Mouse (Mus musculus) thymus, postnatal 4 days (tissue): ENCODE data around the gene Cxcl17.

Experiments used
- DNase-seq: peaks from one replicate; pipeline ENCODE4 v3.0.0; 2021

Gene Cxcl17

DNA sequence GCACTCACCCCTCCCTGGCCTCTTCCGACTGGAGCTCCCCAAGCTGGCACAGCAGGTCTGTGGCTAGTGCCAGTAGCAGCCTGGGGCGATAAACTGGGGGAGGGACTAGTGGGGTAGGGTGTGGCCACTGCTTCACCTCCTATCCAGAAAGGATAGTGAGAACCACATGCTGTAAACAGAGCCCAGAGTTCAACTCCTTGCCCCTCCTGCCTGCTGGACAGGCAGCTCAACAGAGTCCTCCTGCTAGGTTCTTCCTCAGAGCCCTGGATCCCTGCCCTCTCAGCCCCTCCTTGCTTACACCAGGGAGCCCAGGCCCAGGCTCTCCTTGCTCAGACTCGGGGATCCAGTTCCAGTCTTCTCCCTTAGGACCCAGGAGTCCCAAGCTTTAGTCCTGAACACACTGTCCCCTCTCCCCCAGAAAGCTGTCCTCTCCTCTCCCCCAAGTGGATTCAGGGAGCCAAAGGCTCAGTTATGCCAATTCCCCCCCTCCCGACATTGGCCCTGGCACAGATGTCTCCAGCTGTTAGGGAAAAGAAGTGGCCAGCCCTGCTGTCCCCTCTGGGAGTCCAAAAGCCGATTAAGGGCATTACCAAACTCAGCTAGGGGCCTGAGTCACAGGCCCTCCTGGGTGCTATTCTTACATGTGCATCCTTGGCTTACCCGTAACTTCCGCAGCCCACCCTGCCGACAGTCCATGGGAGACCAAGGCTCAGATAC is 22.5 kb downstream of the Cxcl17 start:
- DNase-seq = no peak

DNA sequence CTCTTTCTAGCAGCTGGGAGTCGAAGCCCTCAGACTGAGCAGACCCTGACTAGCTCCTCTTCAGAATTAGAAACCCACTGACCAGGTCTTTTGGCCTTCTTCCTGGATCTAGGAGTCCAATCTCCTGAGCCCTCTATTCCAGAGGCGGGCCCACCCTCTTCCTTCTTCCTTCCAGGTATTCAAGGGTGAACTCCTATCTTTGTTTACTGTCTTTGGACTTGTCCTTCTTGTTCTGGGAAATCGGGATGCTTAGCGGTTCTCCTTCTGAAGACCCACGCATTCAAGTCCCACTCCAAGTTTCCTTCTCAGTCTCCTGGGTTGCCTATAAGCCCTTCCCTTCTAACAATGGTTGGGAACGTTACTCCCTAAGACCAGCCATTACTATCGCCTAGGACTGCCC is 23.8 kb downstream of the Cxcl17 start:
- no peak for DNase-seq

DNA sequence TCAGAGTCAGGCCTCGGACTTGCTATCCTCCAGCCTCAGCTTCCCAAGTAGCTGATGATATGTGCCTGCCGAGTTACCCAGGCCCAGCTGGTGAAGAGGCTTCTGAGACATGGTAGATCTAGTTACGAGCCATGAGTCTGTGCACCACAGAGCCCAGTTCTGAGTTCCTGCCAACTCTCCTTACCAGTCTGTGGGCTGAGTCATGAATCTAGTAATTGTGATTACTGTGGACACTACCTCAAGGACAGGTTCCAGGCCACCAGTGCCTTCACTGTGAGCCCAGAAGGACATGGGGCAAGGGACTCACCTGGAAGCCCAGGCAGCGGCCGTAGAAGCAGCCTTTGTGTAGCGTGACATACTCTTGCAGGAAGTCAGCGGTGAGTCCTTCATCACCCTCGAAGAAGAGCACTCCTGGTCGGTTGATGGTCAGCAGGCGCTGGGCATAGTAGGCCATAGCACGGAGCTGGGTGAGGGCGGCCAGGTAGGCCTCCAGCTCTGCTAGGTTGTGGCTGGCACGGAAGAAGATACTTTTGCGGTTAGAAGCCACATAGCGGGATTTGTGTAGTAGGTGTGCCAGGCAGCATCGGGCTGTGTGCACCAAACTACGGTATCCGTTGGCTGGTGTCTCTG is 24.8 kb downstream of the Cxcl17 start:
- no peak for DNase-seq

DNA sequence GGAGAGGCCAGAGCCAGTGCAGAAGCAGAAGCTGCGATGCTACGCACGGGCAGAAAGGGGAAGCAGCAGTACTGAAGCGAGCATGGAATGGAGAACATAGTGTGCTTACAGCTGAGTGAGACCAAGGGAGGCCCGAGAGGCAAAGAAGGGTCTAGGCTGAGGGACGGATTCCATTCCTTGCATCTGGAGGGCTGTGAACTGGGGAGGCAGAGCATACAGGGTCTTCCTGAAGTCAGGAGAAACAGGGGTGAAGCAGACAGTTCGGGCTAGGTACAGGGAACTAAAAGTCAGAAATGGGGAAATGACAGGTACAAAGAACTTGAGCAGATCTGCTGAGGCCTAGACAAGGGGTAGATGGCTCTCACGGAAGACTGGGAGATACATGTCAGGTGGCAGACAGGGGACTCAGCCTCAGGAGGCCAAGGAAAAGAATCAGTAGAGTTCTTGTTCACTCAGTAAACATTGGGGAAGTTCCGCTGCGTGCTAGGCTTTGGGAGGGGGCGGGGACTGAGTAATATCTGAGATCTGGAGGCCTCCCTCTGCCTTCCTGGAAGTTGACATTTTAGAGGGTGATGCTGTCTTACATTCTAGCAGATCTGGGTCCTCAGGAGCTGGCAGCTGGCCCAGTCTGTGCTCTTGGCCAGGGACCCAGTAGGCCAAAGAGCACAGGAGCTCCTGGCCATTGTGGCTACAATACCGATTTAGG is 26.7 kb downstream of the Cxcl17 start:
- DNase-seq = peak; percentile 60

DNA sequence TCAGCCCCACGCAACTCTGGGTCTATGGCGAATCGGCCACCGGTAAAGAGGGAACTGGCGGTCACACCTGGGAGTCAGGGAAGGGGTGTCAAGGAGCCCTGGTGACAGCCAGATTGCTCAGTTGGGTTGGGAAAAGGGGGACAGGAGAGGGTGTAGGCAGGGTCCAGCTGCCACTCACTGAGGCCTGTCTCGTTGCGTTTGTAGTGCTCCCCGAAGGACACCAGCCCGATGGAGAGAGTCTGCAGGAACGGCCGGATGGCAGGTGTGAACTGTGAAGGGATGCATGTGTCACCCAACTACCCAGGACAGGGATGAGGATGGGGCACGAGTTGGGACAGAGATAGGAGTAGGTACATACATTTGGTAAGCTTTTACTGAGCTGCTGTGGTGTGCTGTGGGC is 27.4 kb downstream of the Cxcl17 start:
- DNase-seq = no peak

DNA sequence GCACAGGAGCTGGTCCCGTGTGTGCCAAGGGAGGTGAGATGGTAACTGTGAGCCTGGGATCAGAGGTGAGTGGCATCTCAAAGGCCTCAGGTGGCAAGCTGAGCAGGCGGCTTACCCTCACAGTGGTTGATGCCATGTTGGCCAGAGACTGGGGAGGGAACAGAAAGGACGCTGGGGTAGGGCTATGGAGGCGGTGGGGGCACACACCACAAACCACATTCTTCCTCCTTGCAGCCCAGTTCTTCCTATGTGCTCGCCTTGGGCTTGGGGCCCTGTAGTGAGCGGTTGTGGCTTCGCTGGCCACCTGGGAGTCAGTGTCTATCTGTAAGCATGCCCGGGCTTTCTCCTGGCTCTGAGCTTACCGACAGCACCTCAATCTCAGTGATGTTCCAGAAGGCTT is 27.9 kb downstream of the Cxcl17 start:
- DNase-seq = no peak

DNA sequence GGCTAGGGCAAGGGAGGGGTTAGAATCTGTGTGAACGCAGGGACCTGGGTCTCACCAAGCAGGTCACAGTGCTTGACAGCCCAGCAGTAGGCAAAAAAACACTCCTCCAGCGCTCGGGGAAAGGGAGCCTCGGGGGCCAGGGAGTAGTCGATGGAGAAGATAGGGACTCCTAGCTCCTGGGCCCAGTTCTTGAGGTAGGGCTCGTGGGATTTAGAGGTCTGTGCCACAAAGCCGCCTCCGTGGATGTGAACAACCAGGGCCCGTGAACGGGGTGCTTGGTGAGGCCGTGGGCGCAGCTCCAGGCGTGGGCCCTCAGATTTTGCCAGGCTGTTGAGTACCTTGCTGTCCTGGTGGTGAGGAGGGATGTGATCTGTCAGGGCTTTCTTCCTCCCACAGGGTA is 28.4 kb downstream of the Cxcl17 start:
- no peak for DNase-seq

DNA sequence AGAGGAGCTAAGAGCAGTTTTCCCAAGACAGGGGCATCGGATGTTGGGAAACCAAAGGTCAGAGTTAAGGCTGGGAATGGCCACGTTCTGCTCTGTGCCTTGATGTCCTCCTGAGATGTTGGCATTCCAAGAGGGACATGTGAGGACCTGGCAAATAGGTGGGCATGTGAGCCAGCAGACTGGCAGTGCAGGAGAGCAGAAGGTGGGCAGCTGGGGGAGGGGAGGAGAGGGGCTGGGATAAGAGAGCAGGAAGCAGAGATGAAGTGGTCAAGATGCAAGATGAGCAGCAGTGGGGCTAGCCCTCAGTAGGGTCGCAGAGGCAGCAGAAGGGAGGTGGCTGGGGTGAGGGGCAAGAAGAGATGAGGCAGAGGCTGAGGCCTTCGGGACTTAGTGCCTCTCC is 28.8 kb downstream of the Cxcl17 start:
- DNase-seq = no peak

DNA sequence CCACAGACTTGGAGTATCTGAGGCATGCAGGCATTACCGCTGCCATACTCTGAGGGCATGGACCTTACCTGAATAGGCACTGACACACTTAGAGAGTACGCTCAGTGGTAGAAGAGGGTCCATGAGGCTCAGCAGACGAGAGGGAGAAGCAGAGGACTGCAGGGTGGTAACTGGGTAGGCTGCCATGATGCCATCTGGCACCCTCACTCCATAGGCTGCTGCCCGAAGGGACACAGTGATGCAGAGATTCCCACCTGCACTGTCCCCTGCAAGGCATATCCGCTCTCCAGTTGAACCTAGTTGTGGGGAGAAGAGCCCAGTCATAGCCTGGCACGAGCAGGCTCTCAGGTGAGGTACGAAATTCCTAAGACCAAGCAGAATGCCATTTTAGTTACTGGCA is 29.3 kb downstream of the Cxcl17 start:
- no peak for DNase-seq

DNA sequence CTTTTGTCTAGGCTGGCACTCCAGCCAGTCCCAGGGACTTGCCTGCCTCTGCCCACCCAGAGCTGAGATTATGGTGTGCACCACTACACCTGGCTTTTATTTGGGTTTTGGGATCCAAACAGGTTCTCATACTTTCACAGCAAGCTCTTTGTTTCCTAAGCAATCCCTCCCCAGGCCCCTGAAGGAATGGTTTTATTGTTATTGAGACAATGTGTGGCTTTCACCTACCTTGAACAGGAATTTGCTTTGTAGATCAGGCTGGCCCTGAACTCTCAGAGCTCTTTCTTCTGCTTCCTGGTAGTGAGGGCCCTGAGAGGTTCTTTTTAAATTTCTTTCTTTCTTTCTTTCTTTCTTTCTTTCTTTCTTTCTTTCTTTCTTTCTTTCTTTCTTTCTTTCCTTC is 30.1 kb downstream of the Cxcl17 start:
- DNase-seq = no peak

DNA sequence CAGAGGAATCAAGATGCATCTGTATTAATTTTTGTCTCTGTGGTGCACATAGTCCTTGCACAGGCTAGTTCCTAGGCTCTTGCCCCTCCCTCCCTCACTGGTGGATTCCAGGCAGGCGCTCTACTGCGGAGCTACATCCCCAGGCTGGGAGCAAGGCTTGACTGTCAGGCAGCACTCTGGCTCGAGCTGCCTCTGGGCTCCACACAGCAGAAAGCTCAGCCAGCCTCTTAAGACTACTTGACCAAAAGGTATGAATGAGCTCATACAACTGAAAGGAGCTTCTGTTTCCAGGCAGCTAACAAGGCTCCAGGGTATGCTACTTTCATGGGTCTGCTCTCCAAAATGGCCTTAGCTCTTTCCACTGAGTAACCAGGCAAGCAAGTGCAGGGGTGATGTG is 31.4 kb downstream of the Cxcl17 start:
- DNase-seq = no peak

DNA sequence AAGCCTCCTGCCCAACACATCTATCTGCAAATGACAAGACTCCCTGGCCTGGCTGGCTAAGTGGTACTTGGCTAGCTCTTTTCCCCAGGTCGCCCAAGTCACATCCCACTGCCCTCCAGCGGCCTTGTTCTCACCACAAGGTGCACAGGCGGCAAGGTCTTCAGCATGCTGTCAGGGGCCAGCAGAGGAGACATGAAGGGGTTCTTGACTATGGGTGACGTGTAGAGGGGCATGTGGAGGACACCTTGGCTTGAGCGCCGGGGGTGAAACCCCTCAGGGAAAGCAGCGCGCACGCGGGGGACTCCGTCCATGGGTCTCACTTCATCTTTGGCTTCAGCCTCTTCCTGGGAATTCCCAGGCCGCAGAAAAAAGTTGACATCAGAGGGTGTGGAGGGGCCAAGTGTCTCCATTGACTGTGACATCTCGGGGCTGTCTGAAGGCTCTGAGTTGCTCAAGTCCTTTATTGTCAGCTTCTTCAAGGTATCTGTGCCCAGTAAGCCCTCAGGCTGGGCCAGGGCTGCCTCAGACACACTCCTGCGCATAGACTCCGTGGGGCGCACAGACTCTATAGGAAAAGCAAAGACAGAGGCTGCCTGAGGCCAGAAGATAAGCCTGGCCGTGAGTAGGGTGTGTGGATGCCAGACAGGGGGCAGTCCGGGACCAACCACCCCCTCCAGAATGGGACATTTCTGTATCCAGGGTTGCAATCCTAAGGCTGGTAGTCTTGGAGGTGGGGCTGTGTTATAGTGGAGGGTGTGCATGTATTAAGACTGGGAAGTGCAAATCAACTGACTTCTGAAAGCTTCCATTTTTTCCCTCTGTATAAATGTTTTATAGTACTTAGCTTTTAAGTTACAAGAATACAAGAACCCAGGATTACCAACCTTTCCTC is 32.0 kb downstream of the Cxcl17 start:
- peak; percentile 50 for DNase-seq

DNA sequence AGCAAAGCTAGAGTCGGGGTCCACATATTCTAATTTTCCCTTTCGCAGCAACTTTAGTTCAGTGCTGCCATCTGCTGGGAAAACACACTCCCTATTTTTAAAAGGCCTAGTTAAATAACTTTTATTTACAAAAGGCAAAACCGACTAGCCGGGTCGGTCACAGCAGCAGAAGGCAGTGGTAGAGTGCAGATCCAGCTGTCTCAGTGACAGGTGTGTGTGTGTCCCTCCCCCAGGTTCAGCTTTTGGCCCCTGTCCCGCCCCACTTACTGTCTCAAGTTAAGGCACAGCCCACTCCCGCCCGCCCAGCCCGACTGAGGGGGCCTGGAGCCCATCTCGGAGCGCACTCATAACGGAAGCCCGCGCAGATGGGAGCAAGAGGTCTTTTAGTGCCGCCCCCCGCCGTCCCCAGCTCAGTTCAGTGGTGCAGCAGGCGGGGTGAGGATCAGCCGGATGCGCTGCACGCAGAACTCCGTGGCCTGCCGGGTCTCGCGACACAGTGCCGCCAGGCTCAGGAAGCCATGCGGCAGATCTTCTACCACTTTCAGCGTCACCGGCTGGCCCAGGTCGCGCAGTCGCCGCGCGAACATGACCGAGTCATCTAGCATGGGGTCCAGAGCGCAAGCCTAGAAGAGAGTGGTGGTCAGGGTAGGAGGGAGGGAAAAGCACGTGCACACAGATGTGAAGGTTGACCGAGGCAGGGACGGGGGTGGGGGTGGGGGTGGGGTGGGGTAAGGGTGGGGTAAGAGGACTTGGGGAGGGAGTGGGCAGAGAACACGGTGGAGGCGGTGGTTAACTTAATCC is 32.9 kb downstream of the Cxcl17 start:
- peak; percentile 91 for DNase-seq

DNA sequence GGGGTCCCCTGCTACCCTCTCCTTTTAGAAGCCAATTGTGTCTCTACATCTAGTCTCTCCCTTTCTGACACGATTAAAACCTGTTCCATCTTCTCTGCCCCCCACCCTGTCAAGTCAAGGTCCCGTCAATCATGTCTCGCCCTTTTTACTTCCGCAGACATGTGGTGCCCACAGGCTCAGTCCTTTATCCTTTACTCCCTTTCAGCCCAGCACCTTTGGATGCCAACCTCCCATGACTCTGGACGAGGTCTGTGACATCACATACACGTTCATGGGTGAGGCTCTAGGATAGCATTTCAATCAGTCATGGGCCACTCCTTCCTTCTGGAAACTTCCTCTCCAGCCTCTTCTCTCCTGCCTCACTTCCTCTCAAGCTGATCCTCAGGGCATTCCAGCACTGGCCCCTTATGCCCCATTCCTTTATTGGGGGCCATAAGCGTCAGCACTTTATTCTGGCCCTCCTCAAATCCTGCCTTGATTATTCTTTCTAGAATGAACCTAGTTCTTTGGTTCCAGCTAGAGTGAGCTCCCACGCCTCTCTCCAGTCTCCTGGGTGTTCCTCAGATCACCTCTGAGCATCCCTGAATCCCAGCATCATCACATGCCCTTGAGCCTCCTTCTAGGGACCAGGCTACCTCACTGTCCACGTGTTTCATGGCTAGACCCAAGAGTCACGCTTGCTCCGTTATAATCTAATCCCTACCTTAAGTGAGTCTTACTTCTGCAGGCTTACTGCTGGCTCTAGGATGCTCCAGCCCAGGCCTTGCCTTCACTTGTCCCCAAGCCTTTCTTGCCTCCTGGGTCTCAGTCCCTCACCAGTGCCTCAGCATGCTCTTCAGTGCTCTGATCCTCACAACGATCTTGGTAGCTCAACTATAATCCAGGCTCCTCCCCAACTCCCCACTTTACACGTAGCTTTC is 34.2 kb downstream of the Cxcl17 start:
- DNase-seq = no peak

DNA sequence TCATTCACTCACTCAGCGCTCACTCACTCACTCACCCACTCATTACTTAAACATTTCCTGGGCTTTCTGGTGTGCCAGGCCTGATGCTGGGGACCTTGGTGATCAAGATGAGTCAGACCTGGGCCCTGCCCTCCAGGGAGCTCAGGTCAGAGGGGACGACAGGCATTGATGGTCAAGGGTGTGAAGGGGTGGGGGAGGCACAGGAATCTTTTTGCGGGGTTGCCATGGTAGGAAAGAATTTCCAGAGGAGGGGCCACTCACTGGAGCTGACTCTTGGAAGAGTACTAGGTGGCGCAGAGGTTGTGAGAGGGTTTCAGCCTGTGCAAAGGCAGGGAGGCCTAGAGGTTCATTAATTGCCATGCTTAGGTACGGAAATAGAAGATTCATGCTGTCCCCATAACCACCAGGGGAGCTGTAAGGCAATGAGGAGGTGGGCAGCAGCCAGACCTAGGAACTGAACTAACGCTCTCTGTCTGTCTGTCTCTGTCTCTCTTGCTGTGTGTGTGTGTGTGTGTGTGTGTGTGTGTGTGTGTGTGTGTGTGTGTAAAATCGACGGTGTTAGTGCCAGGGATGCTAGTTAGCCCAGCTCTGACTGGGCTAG is 35.5 kb downstream of the Cxcl17 start:
- no peak for DNase-seq

DNA sequence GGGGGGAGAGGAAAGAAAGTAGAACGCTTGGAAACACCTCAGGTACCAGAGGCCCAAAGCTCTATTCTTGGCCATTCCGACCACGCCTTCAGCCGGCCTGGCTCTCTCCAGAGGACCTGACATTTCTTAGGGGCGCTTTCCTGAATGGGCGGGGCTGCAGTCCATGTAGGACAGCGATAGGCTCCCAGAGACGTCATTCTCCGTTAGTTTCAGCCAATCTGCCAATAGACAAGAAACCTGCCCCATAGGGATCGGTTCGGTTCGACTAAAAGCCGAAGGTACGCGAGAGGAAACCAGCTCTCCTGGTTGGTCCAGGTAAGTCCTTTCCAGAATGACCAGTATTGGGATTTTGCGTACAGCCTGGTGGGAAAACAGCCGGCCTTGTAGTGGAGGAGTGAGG is 36.1 kb downstream of the Cxcl17 start:
- peak; percentile 41 for DNase-seq

DNA sequence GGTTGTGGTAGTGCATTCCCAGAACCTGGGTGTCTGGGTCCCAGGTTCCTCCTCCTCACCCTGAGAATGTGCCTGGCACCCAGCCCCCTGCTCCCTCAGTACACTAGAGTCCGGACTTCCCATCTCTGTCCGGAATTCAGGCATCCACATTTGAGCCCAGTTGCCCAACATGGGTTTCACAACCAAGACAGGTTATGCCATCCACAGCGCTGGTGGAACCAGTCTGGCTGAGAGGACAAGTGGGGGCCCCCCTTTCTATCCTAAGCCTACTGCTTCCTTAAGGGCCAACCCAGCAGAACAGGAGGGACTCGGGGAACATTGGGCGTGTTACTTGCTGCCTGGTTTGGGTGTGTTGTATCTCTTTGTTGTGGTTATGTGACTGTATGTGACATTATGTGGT is 40.2 kb downstream of the Cxcl17 start:
- DNase-seq = no peak

DNA sequence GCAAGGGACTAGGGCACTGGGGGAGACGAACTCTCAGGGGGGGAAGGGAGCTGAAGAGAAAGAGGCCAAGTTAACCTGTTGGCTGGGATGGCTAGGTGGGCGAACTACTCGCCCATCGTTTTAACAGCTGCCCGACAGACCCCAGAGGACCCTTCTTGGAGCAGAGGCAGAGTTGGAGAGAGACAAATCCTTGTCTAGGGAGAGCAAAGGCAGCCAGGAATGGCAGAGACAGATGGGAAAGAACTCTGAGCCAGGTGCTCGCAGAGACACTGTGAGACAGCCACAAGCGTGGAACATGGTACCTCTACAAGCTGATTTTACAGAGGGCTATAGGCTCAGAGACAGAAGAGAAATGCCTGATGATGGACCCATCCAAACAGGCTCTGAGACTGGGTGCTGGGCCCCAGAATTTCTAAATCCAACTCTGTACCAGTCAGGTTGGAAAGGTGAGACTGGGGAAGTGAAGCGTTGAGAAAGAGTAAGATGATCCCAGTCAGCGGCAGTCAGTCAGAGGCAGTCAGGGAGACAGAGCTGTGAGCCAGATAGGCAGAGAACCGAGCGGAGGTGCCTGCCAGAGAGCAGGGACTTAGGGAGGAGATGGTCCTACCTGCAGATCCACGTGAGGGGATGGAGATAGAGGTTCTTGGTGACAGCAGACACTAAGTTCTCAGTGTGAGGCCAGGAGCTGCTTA is 43.5 kb downstream of the Cxcl17 start, which contains the start of gene Cnfn:
Gene Cnfn (minus strand): TSS at position 667 of the 692 bp plus-strand sequence.
- DNase-seq = no peak

DNA sequence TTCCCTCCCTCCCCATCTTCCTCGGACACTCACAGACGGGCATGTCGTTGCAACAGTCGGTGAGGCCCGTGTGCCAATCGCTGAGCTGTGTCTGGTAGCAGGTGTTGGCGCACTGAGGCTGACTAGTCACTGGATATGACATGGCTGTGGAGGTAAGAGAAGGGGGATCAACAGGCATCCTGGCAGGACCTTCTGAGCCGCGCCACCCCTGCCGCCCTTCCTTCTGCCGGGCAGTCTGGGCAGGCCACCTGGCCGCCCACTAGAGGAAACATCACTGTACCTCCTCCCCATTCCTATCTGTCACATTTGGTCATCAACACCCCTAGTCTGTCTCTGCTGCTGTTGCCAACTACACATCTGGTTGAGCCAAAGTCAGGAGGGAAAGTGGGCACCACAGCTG is 44.4 kb downstream of the Cxcl17 start:
- no peak for DNase-seq
